Mouse (Mus musculus): ENCODE measurements around the gene Anks6. TPM values are rescaled to one million over a fixed set of nuclear protein-coding genes. Genes with fewer than 3 reads are reported as not detected.

The Anks6 gene
- polyA plus RNA-seq (2015; fragmentation: Nextera tagmentation; extraction: Ambion mirVana): 6.2 and 6.3 TPM in 2 replicates

- Histone ChIP-seq H3K9me3 (no peaks in the 10 kb centered on the region), H3K4me2 (replicated peaks) (peak within 1 kb of the TSS; percentile 74), H3K36me3 (no peaks in the 10 kb centered on the region), H3K4me1 (peaks cover 18% of the 10 kb centered on the region), H3K27ac (peak within 1 kb of the TSS; percentile 63), H3K27me3 (peaks cover 17% of the 10 kb centered on the region), H3K4me3 (peak within 1 kb of the TSS; percentile 80), H3K9ac (peak within 1 kb of the TSS; percentile 88)
- peak; percentile 89 for ATAC-seq (ENCODE audit: low FRiP score, low read depth)
- WGBS: under 1% methylated on average over 82 of the region's 86 CpGs
These were observed at the start of gene Anks6 for GRCm38 (mm10) chr4:47056791-47057509. Gene Anks6 (minus strand): TSS chr4:47057427.

- Histone ChIP-seq H3K4me3 (no peak overlapping the region), H3K4me2 (replicated peaks) (no peak overlapping the region), H3K4me1 (no peaks in the 10 kb centered on the region), H3K36me3 (no peaks in the 10 kb centered on the region), H3K27ac (no peak overlapping the region), H3K9me3 (no peaks in the 10 kb centered on the region), H3K9ac (no peak overlapping the region), H3K27me3 (no peaks in the 10 kb centered on the region)
- WGBS: 91% methylated on average over 10 of the region's 10 CpGs
- no peak for ATAC-seq (ENCODE audit: low FRiP score, low read depth)
These were observed 46.3 kb upstream of the Anks6 start for GRCm38 (mm10) chr4:47103561-47103960.

GRCm38 (mm10) chr4:47093647-47094046, 36.4 kb upstream of the Anks6 start:
- 34% methylated on average over 6 of the region's 6 CpGs for WGBS
- no peak overlapping the region for H3K9ac ChIP-seq
- no peaks in the 10 kb centered on the region for H3K36me3 ChIP-seq
- peaks cover 42% of the 10 kb centered on the region for H3K27me3 ChIP-seq
- peaks cover 19% of the 10 kb centered on the region for H3K4me1 ChIP-seq
- H3K9me3 ChIP-seq: no peaks in the 10 kb centered on the region
- H3K27ac ChIP-seq: no peak overlapping the region
- no peak overlapping the region for H3K4me3 ChIP-seq
- no peak for ATAC-seq (ENCODE audit: low FRiP score, low read depth)
- no peak overlapping the region for H3K4me2 ChIP-seq (replicated peaks)

- H3K27me3 ChIP-seq: peaks cover 42% of the 10 kb centered on the region
- peaks cover 19% of the 10 kb centered on the region for H3K4me1 ChIP-seq
- H3K9me3 ChIP-seq: no peaks in the 10 kb centered on the region
- ATAC-seq (ENCODE audit: low FRiP score, low read depth): no peak
- WGBS: 31% methylated on average over 9 of the region's 9 CpGs
- H3K27ac ChIP-seq: no peak overlapping the region
- peak overlapping the region; percentile 70; the same call in 1 of the 2 replicates for H3K4me3 ChIP-seq
- H3K4me2 ChIP-seq (replicated peaks): peak overlapping the region; percentile 99
- no peak overlapping the region for H3K9ac ChIP-seq
- H3K36me3 ChIP-seq: no peaks in the 10 kb centered on the region
These were observed 35.9 kb upstream of the Anks6 start for GRCm38 (mm10) chr4:47093161-47093560.

- Histone ChIP-seq H3K4me3 (peak overlapping the region; percentile 70), H3K36me3 (no peaks in the 10 kb centered on the region), H3K27me3 (peaks cover 42% of the 10 kb centered on the region), H3K9ac (peak overlapping the region; percentile 69), H3K27ac (no peak overlapping the region), H3K4me1 (peaks cover 19% of the 10 kb centered on the region), H3K4me2 (replicated peaks) (peak overlapping the region; percentile 99), H3K9me3 (no peaks in the 10 kb centered on the region)
- under 1% methylated on average over 21 of the region's 21 CpGs for WGBS
- ATAC-seq (ENCODE audit: low FRiP score, low read depth): 0 out of 2 replicates have a peak, but pooled peaks have one; percentile 28
These were observed 35.3 kb upstream of the Anks6 start for GRCm38 (mm10) chr4:47092387-47093021.

- H3K4me3 ChIP-seq: peak within 1 kb of the TSS; percentile 70
- ATAC-seq (ENCODE audit: low FRiP score, low read depth): peak; percentile 80
- H3K4me2 ChIP-seq (replicated peaks): peak within 1 kb of the TSS; percentile 99
- H3K36me3 ChIP-seq: no peaks in the 10 kb centered on the region
- 1% methylated on average over 61 of the region's 74 CpGs for WGBS
- peak within 1 kb of the TSS; percentile 69 for H3K9ac ChIP-seq
- no peak within 1 kb of the TSS for H3K27ac ChIP-seq
- H3K9me3 ChIP-seq: no peaks in the 10 kb centered on the region
- peaks cover 19% of the 10 kb centered on the region for H3K4me1 ChIP-seq
- peaks cover 42% of the 10 kb centered on the region for H3K27me3 ChIP-seq
These were observed 34.5 kb upstream of the Anks6 start, which contains the start of gene Galnt12 for GRCm38 (mm10) chr4:47091493-47092386. Gene Galnt12 (plus strand): TSS chr4:47091909.

GRCm38 (mm10) chr4:47088671-47089070, 31.4 kb upstream of the Anks6 start:
- H3K9ac ChIP-seq: no peak overlapping the region
- peaks cover 28% of the 10 kb centered on the region for H3K27me3 ChIP-seq
- 87% methylated on average over 7 of the region's 7 CpGs for WGBS
- no peaks in the 10 kb centered on the region for H3K36me3 ChIP-seq
- no peak overlapping the region for H3K4me2 ChIP-seq (replicated peaks)
- H3K9me3 ChIP-seq: no peaks in the 10 kb centered on the region
- ATAC-seq (ENCODE audit: low FRiP score, low read depth): no peak
- H3K4me1 ChIP-seq: peaks cover 16% of the 10 kb centered on the region
- no peak overlapping the region for H3K27ac ChIP-seq
- no peak overlapping the region for H3K4me3 ChIP-seq

GRCm38 (mm10) chr4:47083824-47084223, 26.6 kb upstream of the Anks6 start:
- Histone ChIP-seq H3K4me1 (no peaks in the 10 kb centered on the region), H3K27ac (no peak overlapping the region), H3K36me3 (no peaks in the 10 kb centered on the region), H3K27me3 (no peaks in the 10 kb centered on the region), H3K4me2 (replicated peaks) (no peak overlapping the region), H3K9me3 (no peaks in the 10 kb centered on the region), H3K9ac (no peak overlapping the region), H3K4me3 (no peak overlapping the region)
- WGBS: 89% methylated on average over 7 of the region's 7 CpGs
- ATAC-seq (ENCODE audit: low FRiP score, low read depth): no peak

GRCm38 (mm10) chr4:47080647-47081010, 23.4 kb upstream of the Anks6 start:
- H3K9ac ChIP-seq: no peak overlapping the region
- no peaks in the 10 kb centered on the region for H3K9me3 ChIP-seq
- no peak overlapping the region for H3K4me2 ChIP-seq (replicated peaks)
- no peak overlapping the region for H3K27ac ChIP-seq
- H3K4me1 ChIP-seq: no peaks in the 10 kb centered on the region
- no peaks in the 10 kb centered on the region for H3K36me3 ChIP-seq
- H3K27me3 ChIP-seq: no peaks in the 10 kb centered on the region
- ATAC-seq (ENCODE audit: low FRiP score, low read depth): no peak
- no peak overlapping the region for H3K4me3 ChIP-seq
- 93% methylated on average over 4 of the region's 4 CpGs for WGBS

GRCm38 (mm10) chr4:47079997-47080646, 22.9 kb upstream of the Anks6 start:
- H3K4me1 ChIP-seq: no peaks in the 10 kb centered on the region
- no peaks in the 10 kb centered on the region for H3K36me3 ChIP-seq
- no peaks in the 10 kb centered on the region for H3K27me3 ChIP-seq
- H3K27ac ChIP-seq: no peak overlapping the region
- H3K9me3 ChIP-seq: no peaks in the 10 kb centered on the region
- no peak for ATAC-seq (ENCODE audit: low FRiP score, low read depth)
- H3K9ac ChIP-seq: no peak overlapping the region
- WGBS: 89% methylated on average over 17 of the region's 17 CpGs
- no peak overlapping the region for H3K4me2 ChIP-seq (replicated peaks)
- no peak overlapping the region for H3K4me3 ChIP-seq

- peaks cover 5% of the 10 kb centered on the region; the same call in 1 of the 2 replicates for H3K9me3 ChIP-seq
- no peaks in the 10 kb centered on the region for H3K27me3 ChIP-seq
- ATAC-seq (ENCODE audit: low FRiP score, low read depth): no peak
- H3K27ac ChIP-seq: no peak overlapping the region
- no peak overlapping the region for H3K4me2 ChIP-seq (replicated peaks)
- H3K36me3 ChIP-seq: no peaks in the 10 kb centered on the region
- 25% methylated on average over 2 of the region's 2 CpGs for WGBS
- no peak overlapping the region for H3K4me3 ChIP-seq
- H3K4me1 ChIP-seq: no peaks in the 10 kb centered on the region
- no peak overlapping the region for H3K9ac ChIP-seq
These were observed 17.8 kb upstream of the Anks6 start for GRCm38 (mm10) chr4:47075054-47075453.
